Mouse (Mus musculus) embryonic facial prominence, embryonic 13.5 days (tissue): ENCODE data around the gene Pola2. TPM values are rescaled to one million over a fixed set of nuclear protein-coding genes. Genes with fewer than 3 reads are reported as not detected.

Source experiments
- ATAC-seq: fragments of 200-750 bp; cut with Nextera tagmentation; 2 replicates; pipeline ENCODE4 v1.8.0; 2017; ENCODE audit warnings: low read depth; ENCODE audit not compliant: insufficient number of reproducible peaks, insufficient read depth, low FRiP score, low TSS enrichment
- H3K27ac ChIP-seq: fragments of 300-500 bp; sonication (generic); 2 replicates; pipeline ENCODE4 v1.5.1; 2015; ENCODE audit warnings: moderate library complexity, mild to moderate bottlenecking, inconsistent platforms
- H3K27me3 ChIP-seq: fragments of 300-500 bp; sonication (generic); 2 replicates; pipeline ENCODE4 v1.6.1; 2015; ENCODE audit warnings: mild to moderate bottlenecking, inconsistent platforms
- H3K36me3 ChIP-seq: fragments of 300-500 bp; sonication (generic); 2 replicates; pipeline ENCODE4 v1.6.1; 2015; ENCODE audit warnings: mild to moderate bottlenecking, inconsistent platforms
- H3K4me1 ChIP-seq: fragments of 300-500 bp; sonication (generic); 2 replicates; pipeline ENCODE4 v1.6.1; 2015; ENCODE audit warnings: inconsistent platforms
- H3K4me2 ChIP-seq: fragments of 300-500 bp; sonication (generic); 2 replicates; pipeline ENCODE4 v1.6.1; 2015; ENCODE audit warnings: moderate library complexity, mild to moderate bottlenecking, inconsistent platforms
- H3K4me3 ChIP-seq: fragments of 300-500 bp; sonication (generic); 2 replicates; pipeline ENCODE4 v1.5.1; 2015; ENCODE audit warnings: mild to moderate bottlenecking, inconsistent platforms
- H3K9ac ChIP-seq: fragments of 300-500 bp; sonication (generic); 2 replicates; pipeline ENCODE4 v1.6.1; 2015; ENCODE audit warnings: mild to moderate bottlenecking, inconsistent platforms
- H3K9me3 ChIP-seq: fragments of 300-500 bp; sonication (generic); 2 replicates; pipeline ENCODE4 v1.6.1; 2016; ENCODE audit warnings: inconsistent platforms
- WGBS: fragments of 180-500 bp; shearing (Covaris S2); methylation state at CpG from one replicate; pipeline ENCODE4 v1.1.7; 2015; ENCODE audit warnings: mixed read lengths; 5-methylcytosine and 5-hydroxymethylcytosine counted together
- polyA plus RNA-seq: library from polyadenylated mRNA; unstranded; fragments of >200 nt; fragmentation: Nextera tagmentation; extraction: Ambion mirVana; gene quantifications from 2 replicates; pipeline ENCODE4 v1.2.1, GENCODE M21; 2015

The Pola2 gene
- polyA plus RNA-seq = 74.5 and 79.5 TPM in 2 replicates

- peak within 1 kb of the TSS; percentile 89 for H3K9ac ChIP-seq
- no peaks in the 10 kb centered on the region for H3K27me3 ChIP-seq
- H3K9me3 ChIP-seq = no peaks in the 10 kb centered on the region
- peak within 1 kb of the TSS; percentile 82 for H3K27ac ChIP-seq
- H3K4me2 ChIP-seq = peak within 1 kb of the TSS; percentile 72
- H3K4me1 ChIP-seq = peaks cover 33% of the 10 kb centered on the region
- H3K4me3 ChIP-seq = peak within 1 kb of the TSS; percentile 78
- WGBS = 0% methylated on average over 50 of the region's 50 CpGs
- H3K36me3 ChIP-seq = peaks cover 19% of the 10 kb centered on the region
- peak; percentile 73 for ATAC-seq
Observed at GRCm38 (mm10) chr19:5963883-5964562, at the start of gene Pola2. Gene Pola2, minus strand, starts transcription at chr19:5964202.

GRCm38 (mm10) chr19:6013691-6014090 is 49.7 kb upstream of the Pola2 start:
- WGBS = 78% methylated on average over 10 of the region's 10 CpGs

DNA sequence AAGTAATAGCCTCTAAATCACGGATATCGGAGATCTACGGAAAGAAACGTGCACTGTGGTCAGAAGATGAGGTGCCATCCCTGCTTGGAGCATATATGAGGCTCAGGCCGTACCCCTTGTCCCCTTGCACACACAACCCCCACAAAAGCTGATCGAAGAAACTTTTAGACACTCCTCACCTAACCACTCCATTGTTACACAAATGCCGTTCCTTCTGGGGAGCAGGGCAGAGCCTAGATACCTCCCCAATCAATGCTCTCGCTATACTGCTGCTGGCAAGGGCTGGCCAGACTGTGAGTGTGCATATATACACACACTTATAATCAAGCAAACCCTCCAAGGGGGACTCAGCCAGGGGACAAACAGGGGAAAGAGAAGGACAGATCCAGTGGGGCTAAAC is 45.1 kb upstream of the Pola2 start:
- H3K9me3 ChIP-seq = no peaks in the 10 kb centered on the region
- H3K27ac ChIP-seq = no peak overlapping the region
- WGBS = 78% methylated on average over 8 of the region's 8 CpGs
- H3K27me3 ChIP-seq = no peaks in the 10 kb centered on the region; the same call in 1 of the 2 replicates
- H3K4me2 ChIP-seq = no peak overlapping the region
- peaks cover 26% of the 10 kb centered on the region for H3K36me3 ChIP-seq
- ATAC-seq = no peak
- H3K9ac ChIP-seq = no peak overlapping the region
- H3K4me3 ChIP-seq = no peak overlapping the region
- peaks cover 6% of the 10 kb centered on the region for H3K4me1 ChIP-seq

More at GRCm38 (mm10) chr19:6013691-6014090, 49.7 kb upstream of the Pola2 start:
- Histone ChIP-seq H3K27me3 (peaks cover 9% of the 10 kb centered on the region), H3K4me2 (0 out of 2 replicates have a peak overlapping the region, but pooled peaks have one; percentile 82), H3K9me3 (no peaks in the 10 kb centered on the region), H3K27ac (no peak overlapping the region), H3K36me3 (peaks cover 11% of the 10 kb centered on the region), H3K4me3 (no peak overlapping the region; the same call in 1 of the 2 replicates), H3K9ac (peak overlapping the region; percentile 16; the same call in 1 of the 2 replicates), H3K4me1 (peaks cover 27% of the 10 kb centered on the region)
- no peak for ATAC-seq

DNA sequence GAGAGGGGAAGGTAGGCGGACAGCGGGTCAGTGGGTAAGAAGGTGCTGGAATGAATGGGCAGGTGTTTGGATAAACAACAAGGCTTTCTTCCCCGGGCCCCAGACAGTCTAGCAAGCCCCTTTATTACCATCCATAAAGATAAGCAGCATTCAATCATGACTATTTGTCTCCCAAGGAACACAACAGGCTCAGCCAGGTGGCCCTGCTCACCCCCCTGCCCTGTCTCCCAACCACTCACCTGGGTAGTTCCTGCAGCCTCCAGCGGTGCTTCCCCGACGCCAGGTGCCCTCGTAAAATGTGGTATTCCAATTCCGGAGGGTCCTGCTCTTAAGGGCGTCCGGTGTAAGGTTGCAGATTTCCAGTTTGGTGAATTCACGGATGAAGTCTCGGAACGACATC is 43.0 kb upstream of the Pola2 start:
- no peaks in the 10 kb centered on the region for H3K27me3 ChIP-seq
- WGBS = 77% methylated on average over 13 of the region's 13 CpGs
- H3K27ac ChIP-seq = no peak overlapping the region
- no peak overlapping the region for H3K4me2 ChIP-seq
- ATAC-seq = no peak
- no peaks in the 10 kb centered on the region for H3K4me1 ChIP-seq
- no peaks in the 10 kb centered on the region for H3K9me3 ChIP-seq
- no peak overlapping the region for H3K4me3 ChIP-seq
- peaks cover 26% of the 10 kb centered on the region for H3K36me3 ChIP-seq
- H3K9ac ChIP-seq = no peak overlapping the region

GRCm38 (mm10) chr19:6005541-6005940 is 41.5 kb upstream of the Pola2 start:
- Histone ChIP-seq H3K4me2 (no peak overlapping the region), H3K9ac (no peak overlapping the region), H3K4me3 (no peak overlapping the region), H3K27ac (no peak overlapping the region), H3K4me1 (no peaks in the 10 kb centered on the region), H3K27me3 (no peaks in the 10 kb centered on the region), H3K9me3 (no peaks in the 10 kb centered on the region), H3K36me3 (peaks cover 26% of the 10 kb centered on the region)
- no peak for ATAC-seq
- 59% methylated on average over 11 of the region's 11 CpGs for WGBS

DNA sequence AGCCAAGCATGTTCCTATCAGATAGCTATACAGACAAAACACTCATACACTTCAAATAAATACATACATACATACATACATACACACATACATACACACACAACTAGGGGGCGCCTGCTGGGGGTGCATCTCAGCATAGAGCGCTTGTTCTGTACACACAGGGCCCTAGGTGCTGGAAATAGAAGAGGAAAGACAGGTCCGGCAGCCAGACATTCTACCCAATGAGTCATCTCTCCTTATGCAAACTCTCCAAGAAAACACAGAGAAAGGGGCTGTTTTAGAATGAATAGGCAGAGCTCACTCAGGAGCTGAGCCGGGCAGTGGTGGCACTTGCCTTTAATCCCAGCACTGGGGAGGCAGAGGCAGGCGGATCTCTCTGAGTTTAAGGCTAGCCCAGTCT is 36.0 kb upstream of the Pola2 start:
- no peak overlapping the region for H3K4me3 ChIP-seq
- 77% methylated on average over 5 of the region's 5 CpGs for WGBS

DNA sequence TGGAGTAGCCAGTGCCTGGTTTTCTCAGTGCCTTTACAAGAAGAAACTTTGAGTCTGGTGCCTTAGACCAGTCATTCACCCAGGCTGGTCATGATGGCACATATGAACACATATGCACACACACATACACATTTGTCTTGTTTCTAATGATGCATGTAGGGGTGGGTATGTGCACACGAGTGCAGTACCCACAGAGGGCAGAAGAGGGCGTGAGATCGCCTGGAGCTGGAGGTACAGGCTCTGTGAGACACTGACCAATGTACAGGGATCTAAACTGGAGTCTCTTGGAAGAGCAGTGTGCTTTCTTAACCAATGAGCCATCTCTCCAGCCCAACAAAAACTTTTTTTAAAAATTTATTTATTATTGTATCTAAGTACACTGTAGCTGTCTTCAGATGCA is 34.2 kb upstream of the Pola2 start:
- Histone ChIP-seq H3K9me3 (no peaks in the 10 kb centered on the region), H3K4me1 (no peaks in the 10 kb centered on the region), H3K4me2 (no peak overlapping the region), H3K27me3 (no peaks in the 10 kb centered on the region), H3K9ac (no peak overlapping the region), H3K4me3 (no peak overlapping the region), H3K36me3 (0 out of 2 replicates have a peak, but pooled peaks cover 13% of the 10 kb centered on the region), H3K27ac (no peak overlapping the region)
- ATAC-seq = no peak
- WGBS = 78% methylated on average over 3 of the region's 3 CpGs

More for the DNA sequence above, 36.0 kb upstream of the Pola2 start:
- Histone ChIP-seq H3K36me3 (0 out of 2 replicates have a peak, but pooled peaks cover 10% of the 10 kb centered on the region), H3K9me3 (no peaks in the 10 kb centered on the region), H3K27me3 (no peaks in the 10 kb centered on the region), H3K9ac (no peak overlapping the region), H3K4me1 (no peaks in the 10 kb centered on the region), H3K4me2 (no peak overlapping the region), H3K27ac (no peak overlapping the region)
- ATAC-seq = no peak

GRCm38 (mm10) chr19:5994711-5995110 is 30.7 kb upstream of the Pola2 start:
- ATAC-seq = no peak
- 77% methylated on average over 14 of the region's 14 CpGs for WGBS

GRCm38 (mm10) chr19:5992012-5992411 is 28.0 kb upstream of the Pola2 start:
- no peaks in the 10 kb centered on the region for H3K27me3 ChIP-seq
- H3K27ac ChIP-seq = no peak overlapping the region
- H3K36me3 ChIP-seq = peaks cover 18% of the 10 kb centered on the region
- H3K4me3 ChIP-seq = no peak overlapping the region
- no peak overlapping the region for H3K9ac ChIP-seq
- H3K4me2 ChIP-seq = no peak overlapping the region
- WGBS = 81% methylated on average over 7 of the region's 7 CpGs
- ATAC-seq = no peak
- H3K4me1 ChIP-seq = peaks cover 12% of the 10 kb centered on the region
- no peaks in the 10 kb centered on the region for H3K9me3 ChIP-seq

More at GRCm38 (mm10) chr19:5994711-5995110, 30.7 kb upstream of the Pola2 start:
- no peaks in the 10 kb centered on the region for H3K27me3 ChIP-seq
- peaks cover 25% of the 10 kb centered on the region for H3K36me3 ChIP-seq
- no peak overlapping the region for H3K4me3 ChIP-seq
- H3K27ac ChIP-seq = no peak overlapping the region
- no peak overlapping the region for H3K9ac ChIP-seq
- peaks cover 1% of the 10 kb centered on the region; the same call in 1 of the 2 replicates for H3K4me1 ChIP-seq
- H3K9me3 ChIP-seq = no peaks in the 10 kb centered on the region
- H3K4me2 ChIP-seq = no peak overlapping the region

- Histone ChIP-seq H3K27ac (no peak overlapping the region), H3K4me1 (peaks cover 12% of the 10 kb centered on the region), H3K9ac (no peak overlapping the region), H3K36me3 (peaks cover 18% of the 10 kb centered on the region), H3K9me3 (no peaks in the 10 kb centered on the region), H3K4me3 (no peak overlapping the region), H3K27me3 (no peaks in the 10 kb centered on the region), H3K4me2 (no peak overlapping the region)
- ATAC-seq = no peak
- WGBS = 85% methylated on average over 7 of the region's 7 CpGs
Observed at GRCm38 (mm10) chr19:5991467-5991866, 27.5 kb upstream of the Pola2 start.

- Histone ChIP-seq H3K27ac (no peak overlapping the region), H3K36me3 (peaks cover 17% of the 10 kb centered on the region), H3K4me2 (no peak overlapping the region), H3K27me3 (no peaks in the 10 kb centered on the region), H3K9ac (no peak overlapping the region), H3K4me1 (peaks cover 12% of the 10 kb centered on the region), H3K4me3 (no peak overlapping the region), H3K9me3 (no peaks in the 10 kb centered on the region)
- no peak for ATAC-seq
- 53% methylated on average over 1 of the region's 1 CpGs for WGBS
Observed at GRCm38 (mm10) chr19:5990921-5991320, 26.9 kb upstream of the Pola2 start.

DNA sequence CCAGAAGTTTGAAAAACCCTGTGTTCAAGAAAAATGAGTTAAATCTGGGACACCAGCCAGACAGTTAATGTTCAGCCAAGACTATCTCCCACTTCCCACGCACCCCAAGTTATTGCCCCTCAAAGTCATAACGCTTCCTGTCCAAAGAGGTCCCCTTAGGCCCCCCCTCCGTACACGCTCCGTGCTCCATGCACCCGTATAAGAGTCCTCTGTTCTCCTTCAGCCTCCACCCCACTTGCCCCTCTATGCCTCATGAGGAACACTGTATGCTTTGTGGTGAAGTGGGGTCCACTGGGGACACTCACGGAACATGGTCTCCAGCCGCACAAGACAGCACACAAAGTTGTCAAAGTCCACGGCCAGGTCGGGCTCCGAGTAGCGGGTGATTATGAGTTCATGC is 26.0 kb upstream of the Pola2 start:
- Histone ChIP-seq H3K9me3 (no peaks in the 10 kb centered on the region), H3K9ac (no peak overlapping the region), H3K4me1 (peaks cover 12% of the 10 kb centered on the region), H3K36me3 (peaks cover 15% of the 10 kb centered on the region), H3K27me3 (no peaks in the 10 kb centered on the region), H3K27ac (no peak overlapping the region), H3K4me2 (no peak overlapping the region), H3K4me3 (no peak overlapping the region)
- WGBS = 93% methylated on average over 12 of the region's 12 CpGs
- no peak for ATAC-seq
